Mouse (Mus musculus) gastrocnemius, postnatal 14 days (tissue): Measurements from ENCODE around the gene Troap. TPM values are rescaled to one million over a fixed set of nuclear protein-coding genes. Genes with fewer than 3 reads are reported as not detected.

Experiments
- DNase-seq: peaks from one replicate; pipeline ENCODE4 v3.0.0; 2021; ENCODE audit warnings: mixed read lengths
- intact Hi-C: fragments of 180-260 bp; cut with DNase I; formaldehyde crosslinking; loops from one replicate; pipeline ENCODE4 v1.15.1; 2025; ENCODE audit warnings: low total_unique reads
- long read RNA-seq, 2 experiments: library from polyadenylated mRNA; stranded (forward); transcript quantifications; one replicate each; pipeline ENCODE4 v2.0.0; 2021
- total RNA-seq, 2 experiments: library from RNA; stranded (reverse); gene quantifications; 2 replicates each; pipeline ENCODE4 v1.2.3; 2021

The Troap gene
- 1 to 10 TPM; 1.4 to 1.8 TPM for total RNA-seq
- long read RNA-seq, experiment 1: 0 reads
- long read RNA-seq, experiment 2, partial matches to known transcripts: 0 of 2 reads
- long read RNA-seq, experiment 2, other reads (novel, unspliced or antisense): 0 of 2 reads

GRCm38 (mm10) chr15:99074019-99074599 is at the start of gene Troap:
TSS of gene Troap (plus strand) at chr15:99074575.
- intact Hi-C loops: no loop called here
- no peak for DNase-seq

- intact Hi-C loops: loop anchor here (5.0 kb wide), 1 partner anchor 302 kb away; no protein-coding TSS in a partner anchor
Observed at GRCm38 (mm10) chr15:99024668-99025314, 49.6 kb upstream of the Troap start.

GRCm38 (mm10) chr15:99025414-99025813 is 49.0 kb upstream of the Troap start:
- DNase-seq: no peak
- intact Hi-C loops: loop anchor here (5.0 kb wide), 1 partner anchor 303 kb away; no protein-coding TSS in a partner anchor

More at GRCm38 (mm10) chr15:99024668-99025314, 49.6 kb upstream of the Troap start:
- DNase-seq: peak; percentile 68

GRCm38 (mm10) chr15:99026259-99026658 is 48.1 kb upstream of the Troap start:
- DNase-seq: no peak
- intact Hi-C loops: loop anchor here (5.0 kb wide), 1 partner anchor 304 kb away; no protein-coding TSS in a partner anchor

- DNase-seq: no peak
- intact Hi-C loops: loop anchor here (5.0 kb wide), 1 partner anchor 305 kb away; no protein-coding TSS in a partner anchor
Observed at GRCm38 (mm10) chr15:99027116-99027515, 47.3 kb upstream of the Troap start.

- no peak for DNase-seq
- intact Hi-C loops: loop anchor here (5.0 kb wide), 1 partner anchor 307 kb away; no protein-coding TSS in a partner anchor
Observed at GRCm38 (mm10) chr15:99028874-99029458, 45.4 kb upstream of the Troap start.

- peak; percentile 93 for DNase-seq
Observed at GRCm38 (mm10) chr15:99029619-99030584, 44.5 kb upstream of the Troap start, which contains the start of gene Tuba1c. TSS of gene Tuba1c (plus strand) at chr15:99029891.

GRCm38 (mm10) chr15:99030585-99031387 is 43.6 kb upstream of the Troap start:
- intact Hi-C loops: no loop called here
- peak; percentile 32 for DNase-seq

More at GRCm38 (mm10) chr15:99029619-99030584, 44.5 kb upstream of the Troap start, which contains the start of gene Tuba1c:
- intact Hi-C loops: loop anchor here (5.0 kb wide), 1 partner anchor 308 kb away; no protein-coding TSS in a partner anchor

- DNase-seq: no peak
- intact Hi-C loops: no loop called here
Observed at GRCm38 (mm10) chr15:99031388-99031675, 43.0 kb upstream of the Troap start.

- intact Hi-C loops: no loop called here
- DNase-seq: no peak
Observed at GRCm38 (mm10) chr15:99032041-99032725, 42.2 kb upstream of the Troap start.

GRCm38 (mm10) chr15:99032726-99033250 is 41.6 kb upstream of the Troap start:
- intact Hi-C loops: no loop called here
- no peak for DNase-seq

GRCm38 (mm10) chr15:99033498-99034270 is 40.7 kb upstream of the Troap start:
- intact Hi-C loops: no loop called here
- DNase-seq: no peak

- intact Hi-C loops: no loop called here
Observed at GRCm38 (mm10) chr15:99035431-99035830, 38.9 kb upstream of the Troap start.

GRCm38 (mm10) chr15:99036249-99036905 is 38.0 kb upstream of the Troap start:
- DNase-seq: no peak
- intact Hi-C loops: no loop called here

More at GRCm38 (mm10) chr15:99035431-99035830, 38.9 kb upstream of the Troap start:
- no peak for DNase-seq

GRCm38 (mm10) chr15:99038025-99038424 is 36.4 kb upstream of the Troap start:
- no peak for DNase-seq
- intact Hi-C loops: no loop called here

GRCm38 (mm10) chr15:99038797-99039196 is 35.6 kb upstream of the Troap start:
- DNase-seq: no peak
- intact Hi-C loops: no loop called here
